Mouse (Mus musculus) common myeloid progenitor, adult 5-6 weeks (primary cell): ENCODE data around the gene Fam135a. TPM values are rescaled to one million over a fixed set of nuclear protein-coding genes. Genes with fewer than 3 reads are reported as not detected.
"Not testable (repeated sequence)": the region's sequence is repeated elsewhere in the genome, so short reads cannot be mapped to it uniquely, and the experiment has no call there.

Experiments used
- ATAC-seq: replicated peaks from 2 replicates; pipeline ENCODE4 v1.8.0; 2016; ENCODE audit warnings: low read depth, mild to moderate bottlenecking, moderate TSS enrichment, inconsistent platforms; ENCODE audit not compliant: poor library complexity, severe bottlenecking
- total RNA-seq: library from RNA; stranded (forward); fragments of 200-1000, 187-1606 nt; gene quantifications from 2 replicates; pipeline ENCODE4 v1.2.3, GENCODE M21; 2017

Gene Fam135a
- total RNA-seq, 1 experiment from 2014 or later: 3.5 TPM

DNA sequence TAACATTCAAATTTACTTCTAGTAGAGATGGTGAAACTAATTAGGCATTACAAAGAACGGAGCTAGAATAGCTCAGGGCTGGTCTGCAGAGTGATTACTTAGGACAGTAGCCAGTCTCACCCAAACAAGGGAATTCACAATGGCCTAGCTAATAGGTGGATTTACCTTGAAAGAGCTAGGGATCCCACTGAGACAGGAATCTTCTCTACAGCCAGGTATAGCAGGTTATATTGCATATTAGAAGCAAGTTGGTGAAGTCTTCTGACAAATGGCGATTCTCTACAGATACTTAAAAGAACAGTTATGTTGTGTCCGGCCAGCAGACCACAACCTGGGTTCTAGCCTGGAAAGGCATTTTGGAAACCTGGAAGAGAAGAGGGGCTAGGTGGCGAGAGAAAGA lies 129.0 kb downstream of the Fam135a start:
- not testable (repeated sequence) for ATAC-seq

DNA sequence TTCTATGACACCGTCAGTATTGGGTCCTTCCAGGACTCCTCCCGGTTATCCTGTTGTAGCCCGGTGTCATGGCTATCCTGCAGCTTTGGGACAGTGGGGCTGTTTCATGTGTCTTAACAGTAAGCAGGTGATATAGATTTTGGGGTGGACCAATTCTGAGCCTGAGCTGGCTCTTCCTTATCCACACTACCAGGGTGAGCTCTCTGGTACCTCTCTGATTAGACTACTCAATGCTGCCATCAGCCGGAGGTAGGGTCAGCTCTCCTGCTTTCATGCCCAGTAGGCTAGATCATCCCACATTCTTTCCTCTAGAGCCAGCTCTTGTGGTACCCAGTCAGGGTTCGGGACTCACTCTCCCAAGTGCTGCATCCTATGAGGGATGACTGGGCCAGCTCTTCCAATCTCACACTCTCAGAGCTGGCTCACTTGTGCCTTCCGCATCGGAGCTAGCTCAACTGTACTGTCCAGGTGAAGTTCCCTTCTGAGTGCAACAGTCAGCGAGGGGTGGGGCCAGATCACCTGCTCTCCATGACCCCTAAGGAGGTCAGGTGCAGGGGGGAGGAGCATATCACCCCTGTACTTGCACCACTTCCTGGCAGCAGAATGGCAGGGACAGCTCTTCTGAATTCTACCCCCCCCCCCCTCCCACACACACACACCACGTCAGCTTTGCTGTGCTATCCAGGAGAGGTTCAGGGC lies 132.0 kb downstream of the Fam135a start:
- 0 out of 2 replicates have a peak, but pooled peaks have one; percentile 17 for ATAC-seq

DNA sequence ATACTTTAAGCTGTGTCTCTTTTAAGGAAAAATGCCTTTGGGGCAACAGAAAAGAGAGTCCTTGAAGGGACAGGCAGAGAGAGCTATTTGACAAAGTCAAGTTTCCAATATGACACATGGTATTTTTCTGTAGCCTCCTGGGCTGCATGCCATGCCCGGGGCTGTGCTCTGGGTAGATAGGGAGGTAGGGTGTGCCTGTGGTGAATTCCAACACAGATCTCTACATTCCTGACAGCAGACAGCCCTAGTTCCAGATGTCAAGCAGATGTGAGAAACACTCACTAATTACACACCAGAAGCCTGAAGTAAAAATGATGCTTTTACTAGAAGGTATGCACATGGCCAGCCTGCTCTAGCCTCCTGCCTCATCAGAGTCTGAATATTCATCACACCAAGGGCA lies 133.9 kb downstream of the Fam135a start:
- ATAC-seq: peak; percentile 90

Other genes with a start within 250 kb of the Fam135a start
- gene Smap1, start 178.0 kb downstream of the Fam135a start, total RNA-seq: 35.0 and 49.6 TPM in 2 replicates
- 17.9 and 20.4 TPM in 2 replicates for gene Sdhaf4, start 94.7 kb downstream of the Fam135a start, total RNA-seq
- not detected in 2 replicates for gene Col9a1, start 77.3 kb upstream of the Fam135a start, total RNA-seq